Mouse (Mus musculus) subcutaneous adipose tissue, adult 2 months (tissue): ENCODE data around the gene Fubp1. TPM values are rescaled to one million over a fixed set of nuclear protein-coding genes. Genes with fewer than 3 reads are reported as not detected.

ENCODE experiments used
- polyA plus RNA-seq: library from polyadenylated mRNA; depleted of rRNA; stranded (reverse); fragments of >200 nt; gene quantifications from 2 replicates; pipeline ENCODE4 v1.2.3, GENCODE M21; 2012; ENCODE audit warnings: low replicate concordance; rRNA removed

The Fubp1 gene
- 53.2 and 126 TPM in 2 replicates for polyA plus RNA-seq

GRCm38 (mm10) chr3:152209967-152210634 lies at the start of gene Fubp1, which contains the start of gene Dnajb4:
Fubp1 (plus strand) TSS chr3:152210422.
Dnajb4 (minus strand) TSS chr3:152210302.

GRCm38 (mm10) chr3:152166099-152166423 lies 44.2 kb upstream of the Fubp1 start, which contains the start of gene Gipc2:
Gipc2 (minus strand) TSS chr3:152166230.

GRCm38 (mm10) chr3:152266036-152266421 lies 55.8 kb downstream of the Fubp1 start, which contains the start of gene Nexn:
Nexn (minus strand) TSS chr3:152266350.

Other genes with a start within 250 kb of the Fubp1 start
- gene Gipc2, start 44.2 kb upstream of the Fubp1 start, polyA plus RNA-seq = 0.21 and 2.6 TPM in 2 replicates
- 9.9 and 11.0 TPM in 2 replicates for gene Dnajb4, start 120 bp upstream of the Fubp1 start, polyA plus RNA-seq
- gene Nexn, start 55.9 kb downstream of the Fubp1 start, polyA plus RNA-seq = 0.33 and 0.93 TPM in 2 replicates
- gene Miga1, start 130.0 kb downstream of the Fubp1 start, polyA plus RNA-seq = 1.6 and 9.1 TPM in 2 replicates
- gene Usp33, start 136.1 kb downstream of the Fubp1 start, polyA plus RNA-seq = 18.1 and 24.7 TPM in 2 replicates
- 18.0 and 31.7 TPM in 2 replicates for gene Zzz3, start 185.1 kb downstream of the Fubp1 start, polyA plus RNA-seq